Mouse (Mus musculus) intestine, embryonic 14.5 days (tissue): ENCODE data around the gene Chd9. TPM values are rescaled to one million over a fixed set of nuclear protein-coding genes. Genes with fewer than 3 reads are reported as not detected.
A peak's percentile ranks its signal among the peaks of the same experiment; 100 is the strongest.

Experiments
- ATAC-seq: fragments of 200-750 bp; cut with Nextera tagmentation; replicated peaks from 2 replicates; pipeline ENCODE4 v1.8.0; 2017; ENCODE audit warnings: low read depth, moderate number of reproducible peaks, moderate TSS enrichment, moderate library complexity; ENCODE audit not compliant: low FRiP score, low TSS enrichment
- DNase-seq: peaks from one replicate; pipeline ENCODE4 v3.0.0-alpha.2; 2018; ENCODE audit warnings: low spot score
- H3K27ac ChIP-seq: fragments of 300-500 bp; sonication (generic); 2 replicates; pipeline ENCODE4 v1.5.1; 2014; ENCODE audit warnings: low read depth, mild to moderate bottlenecking, control low read depth
- H3K27me3 ChIP-seq: fragments of 300-500 bp; sonication (generic); replicated peaks from 2 replicates; pipeline ENCODE4 v1.6.1; 2014; ENCODE audit warnings: low read length, control low read depth; ENCODE audit not compliant: control insufficient read depth, insufficient read depth
- H3K36me3 ChIP-seq: fragments of 300-500 bp; sonication (generic); 2 replicates; pipeline ENCODE4 v1.6.1; 2014; ENCODE audit warnings: low read length, control low read depth; ENCODE audit not compliant: control insufficient read depth, insufficient read depth
- H3K4me1 ChIP-seq: fragments of 300-500 bp; sonication (generic); replicated peaks from 2 replicates; pipeline ENCODE4 v1.6.1; 2014; ENCODE audit warnings: low read length, control low read depth, mixed read lengths; ENCODE audit not compliant: control insufficient read depth, insufficient read depth
- H3K4me2 ChIP-seq: fragments of 300-500 bp; sonication (generic); 2 replicates; pipeline ENCODE4 v1.6.1; 2014; ENCODE audit warnings: low read length
- H3K4me3 ChIP-seq: fragments of 300-500 bp; sonication (generic); 2 replicates; pipeline ENCODE4 v1.5.1; 2014; ENCODE audit warnings: low read depth, low read length, control low read depth, mixed read lengths
- H3K9ac ChIP-seq: fragments of 300-500 bp; sonication (generic); 2 replicates; pipeline ENCODE4 v1.6.1; 2014; ENCODE audit warnings: mild to moderate bottlenecking, low read length
- H3K9me3 ChIP-seq: fragments of 300-500 bp; sonication (generic); 2 replicates; pipeline ENCODE4 v1.6.1; 2016; ENCODE audit warnings: low read length, control low read depth; ENCODE audit not compliant: control insufficient read depth
- WGBS: fragments of 180-500 bp; shearing (Covaris S2); extraction: QIAGEN DNeasy Blood & Tissue Kit; methylation state at CpG from one replicate; pipeline ENCODE4 v1.1.7; 2014; 5-methylcytosine and 5-hydroxymethylcytosine counted together
- polyA plus RNA-seq: library from polyadenylated mRNA; unstranded; fragments of >200 nt; fragmentation: Nextera tagmentation; extraction: Ambion mirVana; gene quantifications from 2 replicates; pipeline ENCODE4 v1.2.1, GENCODE M21; 2014

Chd9 gene
- polyA plus RNA-seq, 1 experiment from 2014 or later, result 120 TPM

- no peak overlapping the region for H3K27ac ChIP-seq
- no peaks in the 10 kb centered on the region for H3K27me3 ChIP-seq
- H3K4me3 ChIP-seq, result no peak overlapping the region
- H3K36me3 ChIP-seq, result peaks cover 9% of the 10 kb centered on the region; the same call in 1 of the 2 replicates
- no peak overlapping the region for H3K9ac ChIP-seq
- DNase-seq (no peak), ATAC-seq (no peak)
- no peaks in the 10 kb centered on the region for H3K4me1 ChIP-seq
- WGBS, result 96% methylated on average over 4 of the region's 4 CpGs
- H3K9me3 ChIP-seq, result no peaks in the 10 kb centered on the region
- H3K4me2 ChIP-seq, result no peak overlapping the region
Measured at GRCm38 (mm10) chr8:90968307-90968706, 140.2 kb downstream of the Chd9 start.

GRCm38 (mm10) chr8:90976960-90977371 lies 148.8 kb downstream of the Chd9 start:
- Histone ChIP-seq H3K9me3 (no peaks in the 10 kb centered on the region), H3K4me1 (no peaks in the 10 kb centered on the region), H3K27me3 (no peaks in the 10 kb centered on the region), H3K36me3 (peaks cover 66% of the 10 kb centered on the region), H3K4me3 (no peak overlapping the region), H3K27ac (no peak overlapping the region), H3K9ac (no peak overlapping the region), H3K4me2 (no peak overlapping the region)
- ATAC-seq (no peak), DNase-seq (no peak)
- 82% methylated on average over 8 of the region's 8 CpGs for WGBS

GRCm38 (mm10) chr8:90978720-90979119 lies 150.6 kb downstream of the Chd9 start:
- Histone ChIP-seq H3K9ac (no peak overlapping the region), H3K36me3 (peaks cover 78% of the 10 kb centered on the region), H3K9me3 (no peaks in the 10 kb centered on the region), H3K4me3 (no peak overlapping the region), H3K27ac (no peak overlapping the region), H3K4me2 (no peak overlapping the region), H3K27me3 (no peaks in the 10 kb centered on the region), H3K4me1 (no peaks in the 10 kb centered on the region)
- WGBS, result 98% methylated on average over 3 of the region's 3 CpGs
- ATAC-seq, result no peak
- no peak for DNase-seq

GRCm38 (mm10) chr8:90979295-90979694 lies 151.1 kb downstream of the Chd9 start:
- H3K4me3 ChIP-seq, result no peak overlapping the region
- H3K36me3 ChIP-seq, result peaks cover 81% of the 10 kb centered on the region
- no peaks in the 10 kb centered on the region for H3K27me3 ChIP-seq
- ATAC-seq (no peak), DNase-seq (no peak)
- H3K4me2 ChIP-seq, result no peak overlapping the region
- H3K9ac ChIP-seq, result no peak overlapping the region
- H3K27ac ChIP-seq, result no peak overlapping the region
- H3K9me3 ChIP-seq, result no peaks in the 10 kb centered on the region
- no peaks in the 10 kb centered on the region for H3K4me1 ChIP-seq
- 91% methylated on average over 5 of the region's 5 CpGs for WGBS

GRCm38 (mm10) chr8:90982087-90982486 lies 153.9 kb downstream of the Chd9 start:
- Histone ChIP-seq H3K4me3 (no peak overlapping the region), H3K36me3 (peaks cover 86% of the 10 kb centered on the region), H3K27me3 (no peaks in the 10 kb centered on the region), H3K9ac (no peak overlapping the region), H3K4me2 (no peak overlapping the region), H3K27ac (no peak overlapping the region), H3K4me1 (no peaks in the 10 kb centered on the region), H3K9me3 (no peaks in the 10 kb centered on the region)
- 85% methylated on average over 3 of the region's 3 CpGs for WGBS
- ATAC-seq, result no peak
- DNase-seq, result no peak

- Histone ChIP-seq H3K9ac (no peak overlapping the region), H3K4me1 (no peaks in the 10 kb centered on the region), H3K9me3 (no peaks in the 10 kb centered on the region), H3K4me3 (no peak overlapping the region), H3K27me3 (no peaks in the 10 kb centered on the region), H3K27ac (no peak overlapping the region), H3K4me2 (no peak overlapping the region), H3K36me3 (peaks cover 85% of the 10 kb centered on the region)
- DNase-seq, result peak; percentile 83
- 5% methylated on average over 2 of the region's 2 CpGs for WGBS
- ATAC-seq, result no peak
Measured at GRCm38 (mm10) chr8:91019726-91020125, 191.6 kb downstream of the Chd9 start.

GRCm38 (mm10) chr8:91034417-91034816 lies 206.3 kb downstream of the Chd9 start:
- DNase-seq, result no peak
- no peak overlapping the region for H3K27ac ChIP-seq

GRCm38 (mm10) chr8:91036905-91037304 lies 208.8 kb downstream of the Chd9 start:
- DNase-seq (no peak), ATAC-seq (no peak)
- peaks cover 93% of the 10 kb centered on the region for H3K36me3 ChIP-seq
- no peak overlapping the region for H3K4me2 ChIP-seq
- H3K4me1 ChIP-seq, result no peaks in the 10 kb centered on the region
- no peak overlapping the region for H3K4me3 ChIP-seq
- WGBS, result 59% methylated on average over 6 of the region's 6 CpGs
- H3K27ac ChIP-seq, result no peak overlapping the region
- H3K9me3 ChIP-seq, result no peaks in the 10 kb centered on the region
- no peak overlapping the region for H3K9ac ChIP-seq
- no peaks in the 10 kb centered on the region for H3K27me3 ChIP-seq

More at GRCm38 (mm10) chr8:91034417-91034816, 206.3 kb downstream of the Chd9 start:
- H3K4me1 ChIP-seq, result no peaks in the 10 kb centered on the region
- H3K4me3 ChIP-seq, result no peak overlapping the region
- H3K4me2 ChIP-seq, result no peak overlapping the region
- peaks cover 93% of the 10 kb centered on the region for H3K36me3 ChIP-seq
- ATAC-seq, result no peak
- no peak overlapping the region for H3K9ac ChIP-seq
- H3K27me3 ChIP-seq, result no peaks in the 10 kb centered on the region
- WGBS, result 85% methylated on average over 6 of the region's 6 CpGs
- no peaks in the 10 kb centered on the region for H3K9me3 ChIP-seq

GRCm38 (mm10) chr8:91038637-91039036 lies 210.5 kb downstream of the Chd9 start:
- WGBS, result 89% methylated on average over 1 of the region's 1 CpGs
- peaks cover 95% of the 10 kb centered on the region for H3K36me3 ChIP-seq

More at GRCm38 (mm10) chr8:91038637-91039036, 210.5 kb downstream of the Chd9 start:
- no peaks in the 10 kb centered on the region for H3K9me3 ChIP-seq
- no peak overlapping the region for H3K4me2 ChIP-seq
- no peak overlapping the region for H3K27ac ChIP-seq
- no peaks in the 10 kb centered on the region for H3K27me3 ChIP-seq
- no peaks in the 10 kb centered on the region for H3K4me1 ChIP-seq
- no peak for DNase-seq
- no peak for ATAC-seq
- no peak overlapping the region for H3K4me3 ChIP-seq
- no peak overlapping the region for H3K9ac ChIP-seq
